Mouse (Mus musculus) limb, embryonic 10.5 days (tissue): ENCODE measurements around the gene Clcn6. TPM values are rescaled to one million over a fixed set of nuclear protein-coding genes. Genes with fewer than 3 reads are reported as not detected.
A peak's percentile ranks its signal among the peaks of the same experiment; 100 is the strongest.

ENCODE experiments used
- DNase-seq: peaks from one replicate; pipeline ENCODE4 v3.0.0-alpha.2; 2017; ENCODE audit warnings: low spot score
- H3K27ac ChIP-seq: fragments of 300-500 bp; sonication (generic); 2 replicates; pipeline ENCODE4 v1.5.1; 2016; ENCODE audit warnings: mild to moderate bottlenecking
- H3K27me3 ChIP-seq: fragments of 300-500 bp; sonication (generic); 2 replicates; pipeline ENCODE4 v1.6.1; 2016; ENCODE audit warnings: low read depth, mild to moderate bottlenecking; ENCODE audit not compliant: poor library complexity, severe bottlenecking
- H3K36me3 ChIP-seq: fragments of 300-500 bp; sonication (generic); 2 replicates; pipeline ENCODE4 v1.6.1; 2016; ENCODE audit warnings: mild to moderate bottlenecking, moderate library complexity
- H3K4me1 ChIP-seq: fragments of 300-500 bp; sonication (generic); 2 replicates; pipeline ENCODE4 v1.6.1; 2016
- H3K4me3 ChIP-seq: fragments of 300-500 bp; sonication (generic); 2 replicates; pipeline ENCODE4 v1.5.1; 2016; ENCODE audit warnings: mild to moderate bottlenecking, moderate library complexity
- H3K9me3 ChIP-seq: fragments of 300-500 bp; sonication (generic); replicated peaks from 2 replicates; pipeline ENCODE4 v1.6.1; 2016; ENCODE audit warnings: mild to moderate bottlenecking
- WGBS: fragments of 180-500 bp; shearing (Covaris S2); methylation state at CpG from one replicate; pipeline ENCODE4 v1.1.7; 2016; 5-methylcytosine and 5-hydroxymethylcytosine counted together
- polyA plus RNA-seq: library from polyadenylated mRNA; unstranded; fragments of >200 nt; fragmentation: Nextera tagmentation; extraction: Ambion mirVana; gene quantifications from 2 replicates; pipeline ENCODE4 v1.2.1, GENCODE M21; 2016

Gene Clcn6
- 6.3 and 9.1 TPM in 2 replicates for polyA plus RNA-seq

- Histone ChIP-seq H3K9me3 (no peaks in the 10 kb centered on the region), H3K4me1 (peaks cover 49% of the 10 kb centered on the region), H3K27me3 (no peaks in the 10 kb centered on the region), H3K27ac (peak within 1 kb of the TSS; percentile 86), H3K4me3 (peak within 1 kb of the TSS; percentile 70), H3K36me3 (peaks cover 40% of the 10 kb centered on the region)
- under 1% methylated on average over 54 of the region's 54 CpGs for WGBS
- peak; percentile 99 for DNase-seq
Observed at GRCm38 (mm10) chr4:148038600-148039253, at the start of gene Clcn6, which contains the start of gene Mthfr. Clcn6 (minus strand) TSS chr4:148038821. Mthfr (plus strand) TSS chr4:148039077.

GRCm38 (mm10) chr4:148087907-148088527 lies 49.4 kb upstream of the Clcn6 start, which contains the start of gene Agtrap:
Agtrap (minus strand) TSS chr4:148088031.
- 6% methylated on average over 34 of the region's 34 CpGs for WGBS
- peak within 1 kb of the TSS; percentile 88 for H3K4me3 ChIP-seq
- no peaks in the 10 kb centered on the region for H3K9me3 ChIP-seq
- peaks cover 56% of the 10 kb centered on the region for H3K4me1 ChIP-seq
- peak within 1 kb of the TSS; percentile 90 for H3K27ac ChIP-seq
- DNase-seq: peak; percentile 97
- no peaks in the 10 kb centered on the region for H3K36me3 ChIP-seq
- H3K27me3 ChIP-seq: no peaks in the 10 kb centered on the region

GRCm38 (mm10) chr4:148087091-148087906 lies 48.7 kb upstream of the Clcn6 start:
- Histone ChIP-seq H3K36me3 (no peaks in the 10 kb centered on the region), H3K4me1 (peaks cover 62% of the 10 kb centered on the region), H3K27me3 (no peaks in the 10 kb centered on the region), H3K27ac (peak overlapping the region; percentile 90), H3K9me3 (no peaks in the 10 kb centered on the region), H3K4me3 (peak overlapping the region; percentile 88)
- DNase-seq: no peak
- 3% methylated on average over 29 of the region's 30 CpGs for WGBS

GRCm38 (mm10) chr4:148085907-148086305 lies 47.3 kb upstream of the Clcn6 start:
- H3K4me3 ChIP-seq: 0 out of 2 replicates have a peak overlapping the region, but pooled peaks have one; percentile 4
- no peaks in the 10 kb centered on the region for H3K27me3 ChIP-seq
- H3K9me3 ChIP-seq: no peaks in the 10 kb centered on the region
- peaks cover 62% of the 10 kb centered on the region for H3K4me1 ChIP-seq
- DNase-seq: no peak
- peaks cover 14% of the 10 kb centered on the region for H3K36me3 ChIP-seq
- H3K27ac ChIP-seq: no peak overlapping the region
- WGBS: 71% methylated on average over 3 of the region's 3 CpGs

GRCm38 (mm10) chr4:148085131-148085906 lies 46.7 kb upstream of the Clcn6 start:
- WGBS: 48% methylated on average over 10 of the region's 10 CpGs
- Histone ChIP-seq H3K4me1 (peaks cover 62% of the 10 kb centered on the region), H3K27ac (no peak overlapping the region), H3K4me3 (0 out of 2 replicates have a peak overlapping the region, but pooled peaks have one; percentile 4), H3K36me3 (peaks cover 20% of the 10 kb centered on the region), H3K9me3 (no peaks in the 10 kb centered on the region), H3K27me3 (no peaks in the 10 kb centered on the region)
- DNase-seq: no peak

GRCm38 (mm10) chr4:148084261-148084714 lies 45.7 kb upstream of the Clcn6 start:
- peak; percentile 54 for DNase-seq
- Histone ChIP-seq H3K4me3 (no peak overlapping the region), H3K27ac (peak overlapping the region; percentile 44), H3K9me3 (no peaks in the 10 kb centered on the region), H3K27me3 (no peaks in the 10 kb centered on the region), H3K4me1 (peaks cover 60% of the 10 kb centered on the region), H3K36me3 (peaks cover 28% of the 10 kb centered on the region)
- WGBS: 8% methylated on average over 7 of the region's 8 CpGs

GRCm38 (mm10) chr4:148083176-148083899 lies 44.7 kb upstream of the Clcn6 start:
- 53% methylated on average over 21 of the region's 21 CpGs for WGBS
- Histone ChIP-seq H3K4me3 (peak overlapping the region; percentile 8; the same call in 1 of the 2 replicates), H3K4me1 (peaks cover 56% of the 10 kb centered on the region), H3K27ac (peak overlapping the region; percentile 44; the same call in 1 of the 2 replicates), H3K36me3 (peaks cover 28% of the 10 kb centered on the region), H3K9me3 (no peaks in the 10 kb centered on the region), H3K27me3 (no peaks in the 10 kb centered on the region)
- no peak for DNase-seq

- peaks cover 48% of the 10 kb centered on the region for H3K4me1 ChIP-seq
Observed at GRCm38 (mm10) chr4:148082257-148083044, 43.8 kb upstream of the Clcn6 start.

GRCm38 (mm10) chr4:148081201-148081600 lies 42.6 kb upstream of the Clcn6 start:
- peaks cover 35% of the 10 kb centered on the region for H3K4me1 ChIP-seq
- H3K9me3 ChIP-seq: no peaks in the 10 kb centered on the region
- no peak overlapping the region for H3K4me3 ChIP-seq
- no peaks in the 10 kb centered on the region for H3K27me3 ChIP-seq
- peaks cover 28% of the 10 kb centered on the region for H3K36me3 ChIP-seq
- H3K27ac ChIP-seq: no peak overlapping the region
- 94% methylated on average over 10 of the region's 10 CpGs for WGBS
- DNase-seq: no peak

More at GRCm38 (mm10) chr4:148082257-148083044, 43.8 kb upstream of the Clcn6 start:
- H3K4me3 ChIP-seq: no peak overlapping the region
- no peaks in the 10 kb centered on the region for H3K27me3 ChIP-seq
- H3K36me3 ChIP-seq: peaks cover 28% of the 10 kb centered on the region
- peak; percentile 78 for DNase-seq
- 48% methylated on average over 12 of the region's 12 CpGs for WGBS
- H3K9me3 ChIP-seq: no peaks in the 10 kb centered on the region
- H3K27ac ChIP-seq: no peak overlapping the region

GRCm38 (mm10) chr4:148080597-148080973 lies 42.0 kb upstream of the Clcn6 start:
- no peak for DNase-seq
- Histone ChIP-seq H3K27me3 (no peaks in the 10 kb centered on the region), H3K9me3 (no peaks in the 10 kb centered on the region), H3K4me3 (no peak overlapping the region), H3K27ac (no peak overlapping the region), H3K36me3 (peaks cover 28% of the 10 kb centered on the region), H3K4me1 (peaks cover 30% of the 10 kb centered on the region)
- 94% methylated on average over 1 of the region's 1 CpGs for WGBS

- H3K36me3 ChIP-seq: peaks cover 28% of the 10 kb centered on the region
- 90% methylated on average over 8 of the region's 8 CpGs for WGBS
- no peaks in the 10 kb centered on the region for H3K9me3 ChIP-seq
- DNase-seq: no peak
- H3K4me3 ChIP-seq: no peak overlapping the region
- no peak overlapping the region for H3K27ac ChIP-seq
- H3K4me1 ChIP-seq: peaks cover 29% of the 10 kb centered on the region
- no peaks in the 10 kb centered on the region for H3K27me3 ChIP-seq
Observed at GRCm38 (mm10) chr4:148079944-148080596, 41.4 kb upstream of the Clcn6 start.
